Mouse (Mus musculus) kidney, adult 2 months (tissue): Measurements from ENCODE around the gene Gabbr2. TPM values are rescaled to one million over a fixed set of nuclear protein-coding genes. Genes with fewer than 3 reads are reported as not detected.

Source experiments
- DNase-seq: peaks from one replicate; pipeline ENCODE4 v3.0.0; 2021
- H3K27ac ChIP-seq: fragments of 200-500 bp; 2 replicates; pipeline ENCODE4 v1.5.1; 2012; ENCODE audit warnings: low read depth, low read length, control low read depth, inconsistent platforms; ENCODE audit not compliant: insufficient read depth
- H3K27me3 ChIP-seq: fragments of 200-500 bp; replicated peaks from 2 replicates; pipeline ENCODE4 v1.6.1; 2012; ENCODE audit warnings: mild to moderate bottlenecking, moderate library complexity, low read length, inconsistent platforms; ENCODE audit not compliant: control insufficient read depth, insufficient read depth
- H3K36me3 ChIP-seq: fragments of 200-500 bp; 2 replicates; pipeline ENCODE4 v1.6.1; 2012; ENCODE audit warnings: mild to moderate bottlenecking, moderate library complexity, low read length, inconsistent platforms; ENCODE audit not compliant: control insufficient read depth, insufficient read depth
- H3K4me1 ChIP-seq: fragments of 200-500 bp; 2 replicates; pipeline ENCODE4 v1.6.1; 2011; ENCODE audit warnings: low read length; ENCODE audit not compliant: control insufficient read depth, insufficient read depth
- H3K4me3 ChIP-seq: fragments of 200-500 bp; 2 replicates; pipeline ENCODE4 v1.5.1; 2011; ENCODE audit warnings: mild to moderate bottlenecking, low read depth, low read length, control low read depth; ENCODE audit not compliant: insufficient read depth
- CTCF ChIP-seq: fragments of 200-500 bp; conservative IDR thresholded peaks from 2 replicates; pipeline ENCODE4 v1.5.1; 2011; ENCODE audit warnings: low read depth, mild to moderate bottlenecking, control low read depth, low read length, moderate library complexity, mixed read lengths; ENCODE audit not compliant: insufficient read depth, insufficient read length
- POLR2A ChIP-seq: fragments of 200-500 bp; IDR thresholded peaks from one replicate; pipeline ENCODE4 v1.6.1; 2011; ENCODE audit warnings: low read depth, low read length, control low read depth
- WGBS: fragments of 180-500 bp; shearing (Covaris S2); methylation state at CpG from one replicate; pipeline ENCODE4 v1.1.7; 2018; 5-methylcytosine and 5-hydroxymethylcytosine counted together
- polyA plus RNA-seq: library from polyadenylated mRNA; depleted of rRNA; stranded (reverse); fragments of >200 nt; gene quantifications from 2 replicates; pipeline ENCODE4 v1.2.3, GENCODE M21; 2012

The Gabbr2 gene
- polyA plus RNA-seq, 1 experiment = 0.28 TPM

DNA sequence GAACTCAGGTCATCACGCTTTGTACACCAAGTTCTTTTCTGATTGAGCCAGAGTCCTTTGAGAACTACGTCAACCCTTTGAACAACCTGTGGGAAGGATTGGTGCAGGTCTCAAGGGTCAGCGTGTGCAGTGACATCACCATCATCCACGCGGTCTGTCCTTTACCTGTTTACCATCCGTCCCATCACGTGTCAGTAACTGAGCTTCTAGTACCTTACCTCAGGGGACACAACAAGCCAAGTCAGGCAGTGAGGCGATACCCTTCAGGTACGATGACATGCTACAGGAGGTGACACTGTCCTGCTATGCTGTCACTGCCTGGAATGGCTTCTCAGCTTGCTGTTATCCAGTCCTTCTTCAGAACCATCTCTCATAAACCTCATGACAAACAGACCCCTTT, 330.2 kb downstream of the Gabbr2 start:
- no peaks in the 10 kb centered on the region for H3K36me3 ChIP-seq
- H3K4me3 ChIP-seq = no peak overlapping the region
- 78% methylated on average over 9 of the region's 9 CpGs for WGBS
- H3K4me1 ChIP-seq = no peaks in the 10 kb centered on the region
- no peak for DNase-seq
- TF ChIP-seq POLR2A = no peak
- no peak for TF ChIP-seq CTCF
- no peaks in the 10 kb centered on the region for H3K27me3 ChIP-seq
- no peak overlapping the region for H3K27ac ChIP-seq

DNA sequence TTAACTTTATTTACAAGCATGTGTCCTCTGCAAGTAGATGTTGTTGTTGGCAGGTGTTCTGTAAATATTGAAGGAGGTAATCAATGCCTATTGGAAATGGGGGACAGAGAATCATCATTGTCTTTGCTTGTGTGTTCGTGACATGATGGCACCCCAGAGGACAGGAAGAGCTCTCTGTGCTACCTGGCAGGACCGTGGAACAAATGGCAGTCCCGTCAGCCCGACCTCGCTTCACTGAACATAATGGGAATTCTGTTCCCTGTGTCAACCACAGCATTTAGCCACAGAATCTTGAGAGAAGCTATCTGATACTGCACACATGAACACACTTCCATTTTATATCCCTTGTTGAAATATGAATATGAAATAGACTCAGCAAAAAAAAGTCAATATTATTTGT, 332.7 kb downstream of the Gabbr2 start:
- H3K4me3 ChIP-seq = no peak overlapping the region
- no peaks in the 10 kb centered on the region for H3K4me1 ChIP-seq
- no peak for TF ChIP-seq POLR2A
- no peak for TF ChIP-seq CTCF
- 41% methylated on average over 5 of the region's 5 CpGs for WGBS
- no peaks in the 10 kb centered on the region for H3K36me3 ChIP-seq
- no peaks in the 10 kb centered on the region for H3K27me3 ChIP-seq
- no peak overlapping the region for H3K27ac ChIP-seq
- no peak for DNase-seq

DNA sequence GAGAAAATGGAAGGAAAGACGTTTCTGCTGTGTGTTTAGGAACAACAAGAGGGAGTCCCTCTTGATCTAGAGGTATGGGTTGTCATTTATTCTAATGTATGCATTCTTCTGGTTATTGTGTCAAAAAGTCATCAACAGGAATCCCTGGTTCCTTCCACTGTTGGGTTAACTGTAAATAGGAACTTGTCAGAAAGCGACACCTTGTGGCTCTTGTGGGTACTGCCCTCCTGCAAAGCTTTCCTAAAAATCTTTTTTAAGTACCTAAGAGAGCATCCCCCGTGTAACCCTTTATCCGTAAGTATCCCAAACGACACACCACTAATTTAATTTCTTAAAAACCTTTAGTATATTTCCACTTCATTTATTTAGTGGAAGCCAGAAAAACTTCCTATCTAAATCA, 334.6 kb downstream of the Gabbr2 start:
- WGBS = 4% methylated on average over 5 of the region's 5 CpGs
- peak; percentile 73 for DNase-seq
- H3K27ac ChIP-seq = no peak overlapping the region
- no peaks in the 10 kb centered on the region for H3K27me3 ChIP-seq
- H3K36me3 ChIP-seq = no peaks in the 10 kb centered on the region
- no peaks in the 10 kb centered on the region for H3K4me1 ChIP-seq
- H3K4me3 ChIP-seq = no peak overlapping the region
- TF ChIP-seq CTCF (peak; percentile 46), POLR2A (no peak)

DNA sequence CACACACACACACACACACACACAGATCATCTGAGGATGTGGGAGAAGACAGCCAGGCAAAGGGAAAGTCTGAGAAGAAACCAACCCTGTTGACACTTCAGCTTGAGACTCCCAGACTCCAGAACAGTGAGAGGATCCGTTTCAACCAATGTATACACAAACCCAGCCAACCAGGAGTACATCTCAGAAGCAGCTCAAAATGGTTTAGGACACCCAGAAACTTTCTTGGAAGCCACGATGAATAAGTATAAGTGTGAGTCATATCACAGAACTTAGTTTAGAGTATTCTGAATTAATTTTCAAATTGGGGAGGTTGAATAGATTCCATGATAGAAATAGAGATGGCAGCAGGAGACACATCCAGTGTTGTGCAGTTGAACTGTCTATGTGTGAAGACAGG, 335.7 kb downstream of the Gabbr2 start:
- WGBS = 71% methylated on average over 2 of the region's 2 CpGs
- Histone ChIP-seq H3K4me3 (no peak overlapping the region), H3K27me3 (no peaks in the 10 kb centered on the region), H3K4me1 (no peaks in the 10 kb centered on the region), H3K36me3 (no peaks in the 10 kb centered on the region), H3K27ac (no peak overlapping the region)
- no peak for DNase-seq
- TF ChIP-seq CTCF (no peak), POLR2A (no peak)

DNA sequence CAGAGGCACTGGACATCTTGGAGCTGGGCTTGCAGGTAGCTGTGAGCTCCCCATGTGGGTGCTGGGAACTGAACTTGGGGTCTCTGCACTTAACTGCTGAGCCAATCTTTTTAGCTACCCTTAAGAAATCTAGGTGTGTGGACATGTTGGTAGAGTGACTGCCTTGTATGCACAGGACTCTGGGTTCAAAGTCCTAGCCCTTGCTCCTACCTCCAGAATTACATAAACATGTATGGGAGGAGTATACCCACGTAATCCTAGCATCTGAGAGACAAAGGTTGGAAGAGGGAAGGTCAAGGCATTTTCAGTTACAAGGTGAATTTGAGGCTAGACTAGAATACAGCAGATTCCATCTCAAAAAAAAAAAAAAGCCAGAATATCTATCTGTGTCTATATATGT, 336.4 kb downstream of the Gabbr2 start:
- H3K4me3 ChIP-seq = no peak overlapping the region
- H3K36me3 ChIP-seq = no peaks in the 10 kb centered on the region
- DNase-seq = no peak
- 0 out of 2 replicates have a peak, but pooled peaks cover 3% of the 10 kb centered on the region for H3K4me1 ChIP-seq
- H3K27me3 ChIP-seq = no peaks in the 10 kb centered on the region
- TF ChIP-seq CTCF = no peak
- TF ChIP-seq POLR2A = no peak
- H3K27ac ChIP-seq = no peak overlapping the region
- WGBS = 66% methylated on average over 1 of the region's 1 CpGs

DNA sequence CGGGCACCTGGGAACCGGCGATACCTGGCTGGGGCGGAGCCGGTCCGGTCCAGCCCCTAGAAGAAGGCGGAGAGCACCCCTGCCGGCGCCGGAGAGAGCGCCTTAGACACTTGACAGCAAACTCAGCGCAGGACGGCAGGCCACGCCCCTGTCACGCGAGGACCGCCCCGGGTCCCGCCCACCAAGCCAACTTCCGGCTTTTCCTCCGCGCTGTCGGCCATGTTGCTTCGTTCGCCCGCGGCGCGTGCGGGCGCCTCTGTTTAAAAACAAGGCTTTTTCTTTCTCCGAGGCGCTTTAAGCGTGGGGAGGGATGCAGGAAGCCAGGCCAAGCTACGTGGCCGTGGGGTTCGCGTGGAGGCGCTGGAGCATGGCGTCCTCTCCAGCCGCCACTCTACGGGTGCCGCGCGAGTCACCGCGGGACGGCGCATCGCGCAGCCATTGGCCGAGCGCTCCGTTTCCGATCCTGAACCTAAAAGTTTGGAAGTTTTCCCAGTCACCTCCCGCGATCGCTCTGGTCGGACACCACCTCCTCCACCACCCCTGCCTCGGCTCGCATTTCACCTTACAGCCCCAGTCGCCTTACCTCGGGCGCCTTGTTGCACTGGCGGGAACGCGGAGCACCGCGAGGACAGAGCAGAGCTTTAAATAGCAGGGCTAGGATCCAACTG, 341.5 kb downstream of the Gabbr2 start, which contains the start of gene Tbc1d2:
Tbc1d2 (minus strand) TSS at position 124 of the 668 bp plus-strand sequence.
- under 1% methylated on average over 69 of the region's 69 CpGs for WGBS

DNA sequence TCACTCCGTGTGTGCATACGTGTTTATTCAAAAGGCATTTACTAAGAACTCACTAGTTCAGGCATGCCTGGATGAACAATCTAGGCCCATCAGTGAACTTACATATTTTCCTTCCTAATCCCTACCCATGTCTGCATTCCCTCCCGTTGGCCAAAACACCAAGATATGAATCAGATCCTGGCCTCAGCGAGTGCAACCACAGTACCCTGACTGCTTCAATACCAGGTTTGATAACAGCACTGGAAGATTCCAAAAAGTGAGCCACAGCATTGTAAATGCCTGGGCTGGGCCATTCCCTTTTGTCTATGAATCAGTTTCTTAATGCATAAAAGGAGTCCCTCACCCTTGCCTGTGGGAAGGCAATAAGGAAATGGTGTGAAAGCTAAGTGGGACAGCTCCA, 342.5 kb downstream of the Gabbr2 start:
- peak overlapping the region; percentile 92 for H3K4me3 ChIP-seq
- WGBS = 46% methylated on average over 4 of the region's 4 CpGs
- H3K27ac ChIP-seq = peak overlapping the region; percentile 58; the same call in 1 of the 2 replicates

More for the DNA sequence above, 341.5 kb downstream of the Gabbr2 start, which contains the start of gene Tbc1d2:
- Histone ChIP-seq H3K4me3 (peak within 1 kb of the TSS; percentile 92), H3K36me3 (no peaks in the 10 kb centered on the region), H3K4me1 (peaks cover 15% of the 10 kb centered on the region; the same call in 1 of the 2 replicates), H3K27me3 (no peaks in the 10 kb centered on the region), H3K27ac (peak within 1 kb of the TSS; percentile 91)
- DNase-seq = peak; percentile 98
- peak; percentile 32 for TF ChIP-seq POLR2A
- peak; percentile 37; the same call in 1 of the 2 replicates for TF ChIP-seq CTCF

More for the DNA sequence above, 342.5 kb downstream of the Gabbr2 start:
- Histone ChIP-seq H3K36me3 (no peaks in the 10 kb centered on the region), H3K4me1 (peaks cover 15% of the 10 kb centered on the region; the same call in 1 of the 2 replicates), H3K27me3 (no peaks in the 10 kb centered on the region)
- TF ChIP-seq POLR2A (no peak), CTCF (no peak)
- DNase-seq = no peak
